Mouse (Mus musculus): ENCODE measurements around the gene Smyd3. TPM values are rescaled to one million over a fixed set of nuclear protein-coding genes. Genes with fewer than 3 reads are reported as not detected.
A peak's percentile ranks its signal among the peaks of the same experiment; 100 is the strongest.

Smyd3 gene
- total RNA-seq, 2 experiments from 2014 or later = 21.7 to 23.7 TPM

GRCm38 (mm10) chr1:179516941-179517712 lies 714 bp downstream of the Smyd3 start:
- peak in 1 of 2 experiments; percentile 6 for DNase-seq

GRCm38 (mm10) chr1:179511895-179512294 lies 5.9 kb downstream of the Smyd3 start:
- DNase-seq = no peak

- no peak for DNase-seq
These were observed 7.1 kb downstream of the Smyd3 start for GRCm38 (mm10) chr1:179510546-179511340.

- DNase-seq = no peak
These were observed 11.1 kb downstream of the Smyd3 start for GRCm38 (mm10) chr1:179506530-179507315.

- DNase-seq = no peak
These were observed 15.3 kb downstream of the Smyd3 start for GRCm38 (mm10) chr1:179502565-179502964.

- no peak for DNase-seq
These were observed 18.6 kb downstream of the Smyd3 start for GRCm38 (mm10) chr1:179499257-179499656.

- DNase-seq = no peak
These were observed 24.9 kb downstream of the Smyd3 start for GRCm38 (mm10) chr1:179492908-179493307.

GRCm38 (mm10) chr1:179488520-179488919 lies 29.3 kb downstream of the Smyd3 start:
- no peak for DNase-seq

GRCm38 (mm10) chr1:179487990-179488389 lies 29.9 kb downstream of the Smyd3 start:
- DNase-seq = no peak

- DNase-seq = no peak
These were observed 30.6 kb downstream of the Smyd3 start for GRCm38 (mm10) chr1:179487238-179487637.

GRCm38 (mm10) chr1:179485784-179486540 lies 31.9 kb downstream of the Smyd3 start:
- DNase-seq = no peak

- no peak for DNase-seq
These were observed 37.0 kb downstream of the Smyd3 start for GRCm38 (mm10) chr1:179480862-179481261.

- DNase-seq = peak in 1 of 2 experiments; percentile 21
These were observed 40.5 kb downstream of the Smyd3 start for GRCm38 (mm10) chr1:179477157-179477902.

- DNase-seq = no peak
These were observed 41.2 kb downstream of the Smyd3 start for GRCm38 (mm10) chr1:179476461-179477156.

GRCm38 (mm10) chr1:179474776-179475175 lies 43.1 kb downstream of the Smyd3 start:
- no peak for DNase-seq

- DNase-seq = no peak
These were observed 43.8 kb downstream of the Smyd3 start for GRCm38 (mm10) chr1:179473920-179474643.

GRCm38 (mm10) chr1:179467970-179468369 lies 49.9 kb downstream of the Smyd3 start:
- no peak for DNase-seq

- DNase-seq = no peak
These were observed 55.5 kb downstream of the Smyd3 start for GRCm38 (mm10) chr1:179462376-179462775.

- no peak for DNase-seq
These were observed 56.6 kb downstream of the Smyd3 start for GRCm38 (mm10) chr1:179461019-179461814.

All from layer of hippocampus, postnatal 36 days (tissue).